Mouse (Mus musculus): ENCODE results near the gene Amigo3. TPM values are rescaled to one million over a fixed set of nuclear protein-coding genes. Genes with fewer than 3 reads are reported as not detected.

Amigo3 gene
- total and polyA plus RNA-seq, 3 experiments: 0.35 to 1.7 TPM; not detected in 1

- Histone ChIP-seq H3K9me3 (replicated peaks) (no peaks in the 10 kb centered on the region), H3K36me3 (replicated peaks) (peaks cover 90% of the 10 kb centered on the region), H3K4me1 (ENCODE audit: insufficient read depth, low read depth, low read length) (peaks cover 19% of the 10 kb centered on the region), H3K4me3 (ENCODE audit: low read depth, low read length) (no peak overlapping the region), H3K27me3 (ENCODE audit: insufficient read depth, low read length) (no peaks in the 10 kb centered on the region)
- TF ChIP-seq POLR2AphosphoS5 (IDR thresholded peaks at IDR 0.05; ENCODE audit: insufficient replicate concordance, low read depth, low read length) (no peak), GATA2 (IDR thresholded peaks at IDR 0.05; ENCODE audit: borderline replicate concordance, low read depth, low read length) (no peak), CTCF (IDR thresholded peaks at IDR 0.05; ENCODE audit: low read depth, low read length) (no peak), TAL1 (conservative IDR thresholded peaks at IDR 0.05; ENCODE audit: low read depth, low read length) (no peak), GATA1 (IDR thresholded peaks at IDR 0.05; ENCODE audit: borderline replicate concordance, low read length) (no peak)
- DNase-seq (ENCODE audit: low spot score) (no peak), ATAC-seq (ENCODE audit: extremely low read depth, insufficient number of reproducible peaks, low FRiP score, poor library complexity, severe bottlenecking) (no peak)
Measured at GRCm38 (mm10) chr9:108072481-108072924, 19.5 kb downstream of the Amigo3 start.

DNA sequence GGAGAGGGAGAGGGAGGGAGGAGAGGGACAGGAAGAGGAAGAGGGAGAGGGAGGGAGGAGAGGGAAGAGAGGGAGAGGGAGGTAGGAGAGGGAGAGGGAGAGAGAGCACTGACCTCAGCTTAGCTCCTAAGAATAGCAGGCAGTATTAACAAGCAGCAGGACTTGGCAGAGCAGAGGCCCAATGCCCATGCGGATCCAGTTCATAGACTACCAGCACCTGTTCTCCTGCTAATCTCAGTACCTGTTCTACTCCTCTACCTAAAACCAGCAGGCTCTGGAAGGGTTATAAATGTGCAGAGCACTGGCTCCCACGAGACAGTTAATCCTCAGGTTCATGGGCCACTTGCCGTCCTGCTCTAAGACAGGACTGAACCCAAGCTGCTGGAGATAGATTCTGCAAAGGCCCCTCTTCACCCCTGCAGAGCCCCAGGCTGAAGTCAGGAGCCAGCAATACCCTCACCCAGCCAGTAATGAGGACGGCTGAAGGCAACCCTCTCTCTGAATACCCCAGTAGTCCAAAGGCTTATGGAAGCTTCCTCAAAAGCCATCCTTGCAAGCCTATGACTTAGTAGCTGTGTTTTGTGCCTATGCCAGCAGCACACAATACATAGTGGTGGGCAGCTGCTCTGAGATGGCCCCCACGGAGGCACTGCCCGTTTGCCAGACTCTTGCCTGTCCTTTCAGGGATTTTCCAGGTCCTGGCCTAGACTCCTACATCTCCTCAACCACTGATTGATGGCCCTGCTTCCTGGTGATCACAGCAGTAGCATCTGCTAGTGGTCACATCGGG, 20.4 kb downstream of the Amigo3 start:
- H3K27me3 ChIP-seq (ENCODE audit: insufficient read depth, low read length): no peaks in the 10 kb centered on the region
- H3K9me3 ChIP-seq (replicated peaks): no peaks in the 10 kb centered on the region
- H3K4me3 ChIP-seq (ENCODE audit: low read depth, low read length): no peak overlapping the region
- peaks cover 22% of the 10 kb centered on the region for H3K4me1 ChIP-seq (ENCODE audit: insufficient read depth, low read depth, low read length)
- ATAC-seq (ENCODE audit: extremely low read depth, insufficient number of reproducible peaks, low FRiP score, poor library complexity, severe bottlenecking): no peak
- TF ChIP-seq GATA2 (IDR thresholded peaks at IDR 0.05; ENCODE audit: borderline replicate concordance, low read depth, low read length): no peak
- no peak for TF ChIP-seq TAL1 (conservative IDR thresholded peaks at IDR 0.05; ENCODE audit: low read depth, low read length)
- no peak for TF ChIP-seq POLR2AphosphoS5 (IDR thresholded peaks at IDR 0.05; ENCODE audit: insufficient replicate concordance, low read depth, low read length)
- TF ChIP-seq GATA1 (IDR thresholded peaks at IDR 0.05; ENCODE audit: borderline replicate concordance, low read length): no peak
- TF ChIP-seq CTCF (IDR thresholded peaks at IDR 0.05; ENCODE audit: low read depth, low read length): no peak
- H3K36me3 ChIP-seq (replicated peaks): peaks cover 86% of the 10 kb centered on the region
- DNase-seq (ENCODE audit: low spot score): no peak

GRCm38 (mm10) chr9:108080168-108080567, 27.2 kb downstream of the Amigo3 start, which contains the start of gene Mst1:
Gene Mst1, plus strand, starts transcription at chr9:108080436.
- Histone ChIP-seq H3K36me3 (replicated peaks) (peaks cover 65% of the 10 kb centered on the region), H3K4me1 (ENCODE audit: insufficient read depth, low read depth, low read length) (peaks cover 75% of the 10 kb centered on the region), H3K4me3 (ENCODE audit: low read depth, low read length) (peak within 1 kb of the TSS; percentile 88), H3K27me3 (ENCODE audit: insufficient read depth, low read length) (no peaks in the 10 kb centered on the region), H3K9me3 (replicated peaks) (no peaks in the 10 kb centered on the region)
- no peak for TF ChIP-seq TAL1 (conservative IDR thresholded peaks at IDR 0.05; ENCODE audit: low read depth, low read length)
- no peak for TF ChIP-seq GATA2 (IDR thresholded peaks at IDR 0.05; ENCODE audit: borderline replicate concordance, low read depth, low read length)
- ATAC-seq (ENCODE audit: extremely low read depth, insufficient number of reproducible peaks, low FRiP score, poor library complexity, severe bottlenecking) (peak; percentile 91), DNase-seq (ENCODE audit: low spot score) (peak; percentile 97)

DNA sequence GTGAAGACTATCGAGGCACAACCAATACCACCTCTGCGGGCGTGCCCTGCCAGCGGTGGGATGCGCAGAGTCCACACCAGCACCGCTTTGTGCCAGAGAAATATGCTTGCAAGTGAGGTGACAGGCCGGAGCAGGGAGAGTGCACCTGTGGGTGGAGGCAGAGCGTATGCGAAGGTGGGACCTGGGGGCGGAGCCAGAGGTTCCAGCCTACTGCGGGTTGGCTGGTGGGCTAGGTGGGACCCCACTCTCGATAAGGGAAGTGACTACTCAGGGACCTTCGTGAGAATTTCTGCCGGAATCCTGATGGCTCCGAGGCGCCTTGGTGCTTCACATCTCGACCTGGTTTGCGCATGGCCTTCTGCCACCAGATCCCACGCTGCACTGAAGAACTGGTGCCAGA, 29.6 kb downstream of the Amigo3 start:
- Histone ChIP-seq H3K27me3 (ENCODE audit: insufficient read depth, low read length) (no peaks in the 10 kb centered on the region), H3K9me3 (replicated peaks) (no peaks in the 10 kb centered on the region), H3K4me1 (ENCODE audit: insufficient read depth, low read depth, low read length) (peaks cover 87% of the 10 kb centered on the region), H3K4me3 (ENCODE audit: low read depth, low read length) (no peak overlapping the region; the same call in 1 of the 2 replicates), H3K36me3 (replicated peaks) (peaks cover 71% of the 10 kb centered on the region)
- TF ChIP-seq CTCF (IDR thresholded peaks at IDR 0.05; ENCODE audit: low read depth, low read length): no peak
- no peak for TF ChIP-seq GATA1 (IDR thresholded peaks at IDR 0.05; ENCODE audit: borderline replicate concordance, low read length)
- TF ChIP-seq POLR2AphosphoS5 (IDR thresholded peaks at IDR 0.05; ENCODE audit: insufficient replicate concordance, low read depth, low read length): no peak
- no peak for TF ChIP-seq TAL1 (conservative IDR thresholded peaks at IDR 0.05; ENCODE audit: low read depth, low read length)
- no peak for TF ChIP-seq GATA2 (IDR thresholded peaks at IDR 0.05; ENCODE audit: borderline replicate concordance, low read depth, low read length)
- ATAC-seq (ENCODE audit: extremely low read depth, insufficient number of reproducible peaks, low FRiP score, poor library complexity, severe bottlenecking) (no peak), DNase-seq (ENCODE audit: low spot score) (no peak)

DNA sequence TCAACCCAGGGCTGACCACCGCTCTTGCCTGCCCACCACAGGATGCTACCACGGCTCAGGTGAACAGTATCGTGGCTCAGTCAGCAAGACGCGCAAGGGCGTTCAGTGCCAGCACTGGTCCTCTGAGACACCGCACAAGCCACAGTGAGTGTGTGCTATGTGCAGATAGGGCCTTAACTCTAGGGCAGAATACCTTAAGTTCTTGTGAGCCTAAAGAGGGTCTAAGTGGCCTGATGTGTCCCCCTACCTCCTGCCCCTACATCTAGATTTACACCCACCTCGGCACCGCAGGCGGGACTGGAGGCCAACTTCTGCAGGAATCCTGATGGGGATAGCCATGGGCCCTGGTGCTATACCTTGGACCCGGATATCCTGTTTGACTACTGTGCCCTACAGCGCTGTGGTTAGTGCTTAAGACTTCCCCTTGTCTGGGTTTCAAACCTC, 30.1 kb downstream of the Amigo3 start, which contains the start of gene Rnf123:
Gene Rnf123 (minus strand): TSS at position 359 of the 444 bp plus-strand sequence.
- Histone ChIP-seq H3K9me3 (replicated peaks) (no peaks in the 10 kb centered on the region), H3K4me1 (ENCODE audit: insufficient read depth, low read depth, low read length) (peaks cover 87% of the 10 kb centered on the region), H3K27me3 (ENCODE audit: insufficient read depth, low read length) (no peaks in the 10 kb centered on the region), H3K36me3 (replicated peaks) (peaks cover 71% of the 10 kb centered on the region), H3K4me3 (ENCODE audit: low read depth, low read length) (no peak within 1 kb of the TSS; the same call in 1 of the 2 replicates)
- TF ChIP-seq TAL1 (conservative IDR thresholded peaks at IDR 0.05; ENCODE audit: low read depth, low read length): no peak
- DNase-seq (ENCODE audit: low spot score) (no peak), ATAC-seq (ENCODE audit: extremely low read depth, insufficient number of reproducible peaks, low FRiP score, poor library complexity, severe bottlenecking) (no peak)

GRCm38 (mm10) chr9:108083561-108083960, 30.6 kb downstream of the Amigo3 start:
- H3K36me3 ChIP-seq (replicated peaks): peaks cover 77% of the 10 kb centered on the region
- DNase-seq (ENCODE audit: low spot score): no peak
- H3K9me3 ChIP-seq (replicated peaks): no peaks in the 10 kb centered on the region
- no peak overlapping the region for H3K4me3 ChIP-seq (ENCODE audit: low read depth, low read length)
- TF ChIP-seq POLR2AphosphoS5 (IDR thresholded peaks at IDR 0.05; ENCODE audit: insufficient replicate concordance, low read depth, low read length) (no peak; the same call in 1 of the 2 replicates), GATA1 (IDR thresholded peaks at IDR 0.05; ENCODE audit: borderline replicate concordance, low read length) (no peak), TAL1 (conservative IDR thresholded peaks at IDR 0.05; ENCODE audit: low read depth, low read length) (no peak), CTCF (IDR thresholded peaks at IDR 0.05; ENCODE audit: low read depth, low read length) (no peak), GATA2 (IDR thresholded peaks at IDR 0.05; ENCODE audit: borderline replicate concordance, low read depth, low read length) (no peak)
- no peak for ATAC-seq (ENCODE audit: extremely low read depth, insufficient number of reproducible peaks, low FRiP score, poor library complexity, severe bottlenecking)
- peaks cover 82% of the 10 kb centered on the region for H3K4me1 ChIP-seq (ENCODE audit: insufficient read depth, low read depth, low read length)
- no peaks in the 10 kb centered on the region for H3K27me3 ChIP-seq (ENCODE audit: insufficient read depth, low read length)

Measured in G1E (cell line).